Mouse (Mus musculus): ENCODE data around the gene Gmds. TPM values are rescaled to one million over a fixed set of nuclear protein-coding genes. Genes with fewer than 3 reads are reported as not detected.

The Gmds gene
- polyA plus RNA-seq, 1 experiment: 21.2 TPM

DNA sequence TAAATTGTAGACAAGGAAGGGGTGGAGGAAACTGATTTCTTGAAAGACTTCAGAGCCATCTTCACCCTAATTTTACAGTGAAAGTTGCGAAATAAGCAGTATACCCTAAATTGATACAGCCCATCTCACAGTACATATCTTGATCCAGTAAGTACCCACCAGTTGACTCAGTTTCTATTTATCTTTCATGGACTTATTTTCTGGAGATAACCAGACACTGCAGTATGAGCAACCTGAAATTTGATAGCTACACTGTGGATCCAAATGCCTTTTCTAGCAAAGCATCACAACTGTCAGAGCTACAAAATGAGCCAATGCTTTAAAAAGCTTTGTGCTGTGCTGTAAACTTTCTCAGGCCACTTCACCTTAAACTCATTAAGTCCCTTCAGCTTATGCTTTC is 159.9 kb downstream of the Gmds start:
- H3K4me1 ChIP-seq (replicated peaks; ENCODE audit: control insufficient read depth, insufficient read depth, low read length): peaks cover 3% of the 10 kb centered on the region
- no peak for DNase-seq
- no peak overlapping the region for H3K27ac ChIP-seq (ENCODE audit: control insufficient read depth, insufficient read depth, low read length)
- H3K36me3 ChIP-seq (ENCODE audit: control insufficient read depth, insufficient read depth, low read length): no peaks in the 10 kb centered on the region
- H3K4me3 ChIP-seq (ENCODE audit: control insufficient read depth, insufficient read depth, low read length): no peak overlapping the region
- 94% methylated on average over 1 of the region's 1 CpGs for WGBS
- H3K27me3 ChIP-seq (ENCODE audit: control insufficient read depth, insufficient read depth, low read length): no peaks in the 10 kb centered on the region
- TF ChIP-seq CTCF (IDR thresholded peaks at IDR 0.05; ENCODE audit: borderline replicate concordance, control insufficient read depth, extremely low read depth, insufficient read depth, low read length, poor library complexity) (no peak), POLR2A (IDR thresholded peaks at IDR 0.05; ENCODE audit: control insufficient read depth, extremely low read depth, insufficient read depth, low read length, poor library complexity) (no peak)

DNA sequence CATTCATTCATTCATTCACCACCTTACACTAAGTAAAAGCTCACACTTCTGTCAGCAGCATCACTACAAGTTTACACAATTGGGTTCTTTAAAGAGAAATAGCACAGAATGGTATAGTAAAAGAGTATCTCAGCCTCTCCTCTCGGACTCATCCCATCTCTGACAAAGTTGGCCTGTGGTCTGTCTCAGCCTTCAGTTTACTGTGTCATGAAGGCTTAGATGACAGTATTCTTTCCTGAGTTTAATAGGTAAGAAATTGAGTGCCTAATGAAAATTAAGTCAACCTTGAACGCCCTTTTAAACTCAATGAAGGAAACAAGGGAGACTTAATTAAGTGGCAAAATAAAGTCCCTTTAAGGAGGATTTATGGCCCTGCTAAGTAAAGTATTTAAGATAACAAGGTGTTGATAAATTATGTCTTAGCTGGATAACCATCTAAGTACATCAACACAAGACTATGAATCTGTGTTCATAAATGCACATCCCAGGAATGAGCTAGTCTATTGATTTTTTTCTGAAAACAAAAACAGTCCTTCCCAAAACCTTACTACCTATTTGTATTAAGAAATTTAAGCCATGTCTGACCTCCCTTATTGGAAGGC is 160.6 kb downstream of the Gmds start:
- Histone ChIP-seq H3K4me3 (ENCODE audit: control insufficient read depth, insufficient read depth, low read length) (no peak overlapping the region), H3K27me3 (ENCODE audit: control insufficient read depth, insufficient read depth, low read length) (no peaks in the 10 kb centered on the region), H3K4me1 (replicated peaks; ENCODE audit: control insufficient read depth, insufficient read depth, low read length) (peaks cover 3% of the 10 kb centered on the region), H3K36me3 (ENCODE audit: control insufficient read depth, insufficient read depth, low read length) (no peaks in the 10 kb centered on the region), H3K27ac (ENCODE audit: control insufficient read depth, insufficient read depth, low read length) (no peak overlapping the region)
- WGBS: 89% methylated on average over 2 of the region's 2 CpGs
- TF ChIP-seq CTCF (IDR thresholded peaks at IDR 0.05; ENCODE audit: borderline replicate concordance, control insufficient read depth, extremely low read depth, insufficient read depth, low read length, poor library complexity) (no peak), POLR2A (IDR thresholded peaks at IDR 0.05; ENCODE audit: control insufficient read depth, extremely low read depth, insufficient read depth, low read length, poor library complexity) (no peak)
- no peak for DNase-seq

DNA sequence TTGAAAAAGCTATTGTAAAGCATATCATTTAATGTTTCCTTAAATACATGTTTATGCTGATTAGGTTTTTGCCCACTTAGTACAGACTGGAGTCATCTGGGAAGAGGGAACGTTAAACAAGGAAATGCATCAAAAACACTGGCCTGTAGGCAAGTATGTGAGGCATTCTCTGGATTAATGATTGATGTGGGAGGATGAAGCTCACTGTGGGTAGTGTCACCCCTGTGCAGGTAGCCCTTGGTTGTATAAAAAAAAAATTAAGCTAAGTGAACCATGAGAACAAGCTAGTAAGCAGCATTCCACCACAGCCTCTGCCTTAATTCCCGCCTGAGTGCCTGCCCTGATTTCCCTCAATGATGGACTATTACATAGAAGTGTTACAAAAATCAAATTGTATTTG is 163.5 kb downstream of the Gmds start:
- Histone ChIP-seq H3K4me1 (replicated peaks; ENCODE audit: control insufficient read depth, insufficient read depth, low read length) (peaks cover 2% of the 10 kb centered on the region), H3K27me3 (ENCODE audit: control insufficient read depth, insufficient read depth, low read length) (no peaks in the 10 kb centered on the region), H3K27ac (ENCODE audit: control insufficient read depth, insufficient read depth, low read length) (no peak overlapping the region), H3K4me3 (ENCODE audit: control insufficient read depth, insufficient read depth, low read length) (no peak overlapping the region), H3K36me3 (ENCODE audit: control insufficient read depth, insufficient read depth, low read length) (no peaks in the 10 kb centered on the region)
- no peak for DNase-seq
- WGBS: 92% methylated on average over 2 of the region's 2 CpGs
- TF ChIP-seq CTCF (IDR thresholded peaks at IDR 0.05; ENCODE audit: borderline replicate concordance, control insufficient read depth, extremely low read depth, insufficient read depth, low read length, poor library complexity): no peak
- TF ChIP-seq POLR2A (IDR thresholded peaks at IDR 0.05; ENCODE audit: control insufficient read depth, extremely low read depth, insufficient read depth, low read length, poor library complexity): no peak

DNA sequence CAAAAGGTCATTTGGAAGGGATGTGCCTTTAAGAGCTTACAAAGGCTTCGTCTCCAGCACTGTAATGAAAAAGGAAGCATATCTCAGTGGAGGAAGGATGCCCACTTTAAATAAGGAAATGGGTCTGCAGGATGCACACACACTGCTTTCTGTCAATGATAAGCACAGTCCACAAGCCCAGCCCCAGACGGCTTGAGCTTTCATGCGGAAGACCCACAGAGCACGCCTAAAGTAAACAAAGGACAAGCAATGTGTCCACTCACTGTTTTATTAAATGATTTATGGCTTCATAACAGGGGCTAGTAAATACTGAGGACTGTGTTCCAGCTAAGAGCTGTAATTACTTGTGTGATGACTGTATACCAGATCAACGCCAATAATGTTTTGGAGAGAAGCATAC is 169.4 kb downstream of the Gmds start:
- no peaks in the 10 kb centered on the region for H3K27me3 ChIP-seq (ENCODE audit: control insufficient read depth, insufficient read depth, low read length)
- no peak overlapping the region for H3K27ac ChIP-seq (ENCODE audit: control insufficient read depth, insufficient read depth, low read length)
- no peak overlapping the region for H3K4me3 ChIP-seq (ENCODE audit: control insufficient read depth, insufficient read depth, low read length)
- H3K36me3 ChIP-seq (ENCODE audit: control insufficient read depth, insufficient read depth, low read length): no peaks in the 10 kb centered on the region
- TF ChIP-seq POLR2A (IDR thresholded peaks at IDR 0.05; ENCODE audit: control insufficient read depth, extremely low read depth, insufficient read depth, low read length, poor library complexity) (no peak), CTCF (IDR thresholded peaks at IDR 0.05; ENCODE audit: borderline replicate concordance, control insufficient read depth, extremely low read depth, insufficient read depth, low read length, poor library complexity) (no peak)
- WGBS: 69% methylated on average over 5 of the region's 5 CpGs
- no peak for DNase-seq
- H3K4me1 ChIP-seq (replicated peaks; ENCODE audit: control insufficient read depth, insufficient read depth, low read length): no peaks in the 10 kb centered on the region

DNA sequence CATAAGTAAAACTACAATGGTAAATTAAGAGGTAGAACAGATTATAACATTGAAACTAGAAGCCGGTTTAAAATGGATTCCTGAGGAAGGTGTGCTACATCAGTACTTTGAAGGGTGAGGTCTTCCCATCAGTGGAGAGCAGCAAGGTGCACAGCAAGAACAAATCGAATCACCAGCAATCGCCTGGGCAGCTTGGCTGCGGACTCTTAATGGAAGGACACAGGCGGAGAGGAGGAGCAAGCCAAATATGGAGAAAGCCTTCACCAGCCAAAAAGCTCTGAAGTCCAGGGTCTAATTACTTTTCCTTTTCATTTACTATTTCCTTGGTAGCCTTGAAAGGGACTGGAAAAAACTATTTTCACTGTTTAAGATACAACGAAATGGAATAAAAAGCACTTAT is 170.7 kb downstream of the Gmds start:
- DNase-seq: no peak
- Histone ChIP-seq H3K36me3 (ENCODE audit: control insufficient read depth, insufficient read depth, low read length) (no peaks in the 10 kb centered on the region), H3K4me1 (replicated peaks; ENCODE audit: control insufficient read depth, insufficient read depth, low read length) (no peaks in the 10 kb centered on the region), H3K27me3 (ENCODE audit: control insufficient read depth, insufficient read depth, low read length) (no peaks in the 10 kb centered on the region), H3K27ac (ENCODE audit: control insufficient read depth, insufficient read depth, low read length) (no peak overlapping the region), H3K4me3 (ENCODE audit: control insufficient read depth, insufficient read depth, low read length) (no peak overlapping the region)
- TF ChIP-seq CTCF (IDR thresholded peaks at IDR 0.05; ENCODE audit: borderline replicate concordance, control insufficient read depth, extremely low read depth, insufficient read depth, low read length, poor library complexity): no peak
- WGBS: 97% methylated on average over 6 of the region's 6 CpGs

DNA sequence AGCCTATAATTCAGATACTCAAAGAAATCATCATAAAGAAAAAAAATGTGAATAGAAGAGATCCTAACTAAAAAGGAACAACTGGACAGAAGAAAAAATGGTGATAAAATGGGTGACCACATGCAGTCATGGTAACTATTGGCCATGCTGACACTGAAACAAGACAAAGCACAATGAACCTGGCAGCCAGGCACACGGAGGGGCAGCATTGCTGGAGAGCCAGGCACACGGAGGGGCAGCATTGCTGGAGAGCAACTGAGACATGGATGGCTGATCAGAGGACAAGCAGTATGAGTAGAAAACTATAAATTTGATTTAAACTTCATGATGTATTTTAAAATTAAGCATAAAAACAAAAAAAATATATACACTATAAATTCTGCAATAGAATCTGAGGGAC is 173.0 kb downstream of the Gmds start:
- no peak for DNase-seq
- Histone ChIP-seq H3K36me3 (ENCODE audit: control insufficient read depth, insufficient read depth, low read length) (no peaks in the 10 kb centered on the region), H3K27ac (ENCODE audit: control insufficient read depth, insufficient read depth, low read length) (no peak overlapping the region), H3K4me3 (ENCODE audit: control insufficient read depth, insufficient read depth, low read length) (no peak overlapping the region), H3K27me3 (ENCODE audit: control insufficient read depth, insufficient read depth, low read length) (no peaks in the 10 kb centered on the region), H3K4me1 (replicated peaks; ENCODE audit: control insufficient read depth, insufficient read depth, low read length) (no peaks in the 10 kb centered on the region)
- no peak for TF ChIP-seq POLR2A (IDR thresholded peaks at IDR 0.05; ENCODE audit: control insufficient read depth, extremely low read depth, insufficient read depth, low read length, poor library complexity)
- TF ChIP-seq CTCF (IDR thresholded peaks at IDR 0.05; ENCODE audit: borderline replicate concordance, control insufficient read depth, extremely low read depth, insufficient read depth, low read length, poor library complexity): no peak
- 94% methylated on average over 2 of the region's 2 CpGs for WGBS

DNA sequence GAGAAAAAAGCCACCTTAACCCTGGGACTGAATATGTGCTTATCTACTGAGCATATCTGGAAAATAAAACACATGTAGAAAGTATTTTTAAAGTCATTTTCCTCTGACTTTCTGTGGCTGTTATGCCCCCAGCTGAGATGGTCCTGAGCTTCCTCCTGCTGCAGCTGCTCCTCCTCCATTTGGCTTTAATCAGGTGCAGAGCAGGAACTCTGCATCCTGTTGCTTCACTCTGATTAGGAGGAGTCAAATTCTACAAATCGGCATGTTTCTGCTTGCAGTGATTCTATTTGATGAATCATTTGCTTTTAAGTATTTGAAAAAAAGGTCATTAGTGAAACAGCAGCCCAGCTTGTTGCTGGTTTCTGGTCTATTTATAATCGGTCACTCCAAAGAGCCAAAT is 177.0 kb downstream of the Gmds start:
- Histone ChIP-seq H3K4me3 (ENCODE audit: control insufficient read depth, insufficient read depth, low read length) (no peak overlapping the region), H3K36me3 (ENCODE audit: control insufficient read depth, insufficient read depth, low read length) (no peaks in the 10 kb centered on the region), H3K4me1 (replicated peaks; ENCODE audit: control insufficient read depth, insufficient read depth, low read length) (no peaks in the 10 kb centered on the region), H3K27ac (ENCODE audit: control insufficient read depth, insufficient read depth, low read length) (no peak overlapping the region), H3K27me3 (ENCODE audit: control insufficient read depth, insufficient read depth, low read length) (no peaks in the 10 kb centered on the region)
- 27% methylated on average over 2 of the region's 2 CpGs for WGBS
- DNase-seq: no peak
- no peak for TF ChIP-seq POLR2A (IDR thresholded peaks at IDR 0.05; ENCODE audit: control insufficient read depth, extremely low read depth, insufficient read depth, low read length, poor library complexity)
- TF ChIP-seq CTCF (IDR thresholded peaks at IDR 0.05; ENCODE audit: borderline replicate concordance, control insufficient read depth, extremely low read depth, insufficient read depth, low read length, poor library complexity): no peak

All from thymus, adult 2 months (tissue).